Mouse (Mus musculus): ENCODE data around the gene Wrap53.
"Not testable (repeated sequence)": the region's sequence is repeated elsewhere in the genome, so short reads cannot be mapped to it uniquely, and the experiment has no call there.

Gene Wrap53

DNA sequence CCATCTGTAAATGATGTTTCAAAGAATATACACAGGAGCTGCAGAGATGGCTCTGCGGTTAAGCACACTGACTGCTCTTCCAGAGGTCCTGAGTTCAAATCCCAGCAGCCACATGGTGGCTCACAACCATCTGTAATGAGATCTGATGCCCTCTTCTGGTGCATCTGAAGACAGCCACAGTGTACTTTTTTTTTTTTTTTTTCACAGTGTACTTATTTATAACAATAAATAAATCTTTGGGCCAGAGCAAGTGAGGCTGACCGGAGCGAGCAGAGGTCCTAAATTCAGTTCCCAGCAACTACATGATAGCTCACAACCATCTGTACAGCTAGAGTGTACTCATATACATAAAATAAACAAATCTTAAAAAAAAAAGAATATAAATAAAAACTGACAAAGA is 49.8 kb downstream of the Wrap53 start:
- DNase-seq (ENCODE audit: low read depth): not testable (repeated sequence)

DNA sequence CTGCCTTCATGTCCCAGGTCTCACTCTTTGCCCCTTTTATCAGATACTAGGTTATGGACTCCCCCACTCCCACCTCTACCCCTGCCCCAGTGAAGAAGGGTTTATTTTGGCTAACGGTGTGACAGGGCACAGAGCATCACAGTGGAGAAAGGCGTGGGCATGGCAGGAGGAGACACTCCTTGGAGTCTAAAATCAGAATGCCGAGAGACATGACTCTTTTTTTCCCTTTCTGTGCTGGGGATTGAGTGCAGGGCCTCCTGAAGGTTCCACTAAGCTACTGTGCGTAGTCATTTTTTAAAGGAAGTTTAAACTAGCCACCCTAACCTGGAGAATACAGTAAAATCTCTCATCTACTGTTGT is 52.0 kb downstream of the Wrap53 start:
- no peak for DNase-seq (ENCODE audit: low read depth)

DNA sequence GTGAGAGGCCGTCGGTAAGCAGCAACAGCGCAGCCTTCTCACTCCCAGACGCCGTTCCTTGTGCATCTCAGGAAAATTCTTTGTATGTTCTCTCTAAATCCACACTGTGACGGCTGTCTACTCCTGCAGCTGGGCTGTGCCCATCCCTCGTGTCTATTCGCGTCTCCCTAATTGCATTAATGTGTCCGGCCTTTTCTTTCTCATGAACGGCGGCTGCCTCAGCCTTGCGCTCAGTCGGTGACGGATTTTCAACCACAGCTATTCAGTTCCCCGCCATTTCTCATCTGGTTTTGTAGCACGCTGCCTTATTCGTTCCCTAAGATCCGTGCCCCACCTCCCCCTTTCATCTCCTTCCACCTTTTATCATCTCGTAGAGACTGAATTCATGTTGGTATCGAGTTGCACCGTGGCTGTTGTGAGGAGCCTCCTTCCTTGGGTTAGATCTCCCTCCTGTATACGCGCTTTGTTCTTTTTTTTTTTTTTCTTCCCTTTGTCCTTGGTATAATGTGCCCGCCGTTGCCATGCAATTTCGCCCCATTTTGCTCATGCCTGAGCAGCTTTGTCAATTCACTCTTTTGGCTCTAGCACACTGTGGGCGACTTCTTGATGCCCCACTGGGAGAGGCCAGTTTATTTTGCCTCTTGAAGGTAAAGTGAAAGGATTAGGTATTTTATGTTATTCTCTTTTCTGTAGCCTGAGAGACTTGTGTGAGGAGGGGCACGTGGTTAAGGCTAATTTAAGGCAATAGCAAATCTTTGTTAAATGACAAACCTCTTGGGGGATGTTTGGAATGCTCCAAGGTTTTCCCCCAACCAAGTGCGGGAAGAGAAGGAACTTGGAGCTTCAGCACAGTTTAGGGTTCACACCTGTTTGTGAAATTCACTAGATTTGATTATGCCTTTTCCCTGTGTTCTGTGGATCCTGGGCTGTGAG is 52.7 kb downstream of the Wrap53 start:
- DNase-seq (ENCODE audit: low read depth): no peak

DNA sequence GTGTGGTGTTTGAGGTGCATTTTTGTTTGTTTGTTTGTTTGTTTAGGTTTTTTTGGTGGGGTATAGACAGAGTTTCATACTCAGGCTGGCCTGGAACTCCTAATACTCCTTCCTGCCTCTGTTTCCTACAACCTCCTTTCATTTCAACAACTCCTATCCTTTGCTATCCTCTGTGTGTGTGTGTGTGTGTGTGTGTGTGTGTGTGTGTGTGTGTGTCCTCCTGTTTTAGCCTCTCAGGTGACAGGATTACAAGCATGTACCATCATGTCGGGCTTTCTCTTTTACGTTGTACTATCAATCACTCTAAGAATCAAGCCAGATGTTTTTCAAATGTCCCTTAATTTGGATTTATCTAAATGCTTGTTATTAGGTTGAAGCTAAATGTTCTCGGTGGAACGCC is 53.4 kb downstream of the Wrap53 start:
- DNase-seq (ENCODE audit: low read depth): no peak

DNA sequence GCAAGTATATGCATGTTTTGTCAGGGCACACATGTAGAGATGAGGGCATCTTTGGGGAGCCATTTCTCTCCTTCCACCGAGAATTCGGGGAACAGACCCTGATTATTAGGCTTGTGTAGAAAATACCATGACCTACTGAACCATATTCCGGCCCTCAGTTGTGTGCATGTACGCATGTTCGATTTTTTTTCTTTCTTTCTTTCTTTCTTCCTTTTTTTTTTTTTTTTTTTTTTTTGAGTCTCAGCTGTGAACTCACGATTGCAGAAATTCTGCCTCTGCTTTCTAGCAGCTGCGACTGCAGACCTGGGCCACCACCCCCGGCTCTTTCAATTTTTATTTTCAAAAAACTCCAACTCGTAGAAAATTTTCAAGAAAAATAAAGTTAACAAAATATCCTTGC is 54.4 kb downstream of the Wrap53 start:
- no peak for DNase-seq (ENCODE audit: low read depth)

DNA sequence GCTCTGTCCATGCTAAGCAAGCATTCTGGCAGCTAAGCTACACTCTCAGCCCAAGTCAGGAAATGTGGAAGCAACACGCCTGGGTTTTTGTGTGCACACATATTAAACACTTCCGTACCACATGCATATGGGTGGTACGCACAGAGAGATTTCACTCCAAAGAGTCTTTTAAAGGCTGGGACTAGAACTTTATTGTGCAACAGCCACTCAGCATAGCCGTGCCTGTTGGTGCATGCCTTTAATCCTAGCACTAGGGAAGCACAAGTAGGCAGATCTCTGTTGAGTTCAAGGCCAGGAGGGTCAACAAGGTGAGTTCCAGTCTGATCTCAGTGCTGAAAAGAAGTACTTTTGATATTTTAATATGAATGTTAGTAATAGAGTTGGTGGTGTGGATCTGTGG is 56.4 kb downstream of the Wrap53 start:
- DNase-seq (ENCODE audit: low read depth): no peak

DNA sequence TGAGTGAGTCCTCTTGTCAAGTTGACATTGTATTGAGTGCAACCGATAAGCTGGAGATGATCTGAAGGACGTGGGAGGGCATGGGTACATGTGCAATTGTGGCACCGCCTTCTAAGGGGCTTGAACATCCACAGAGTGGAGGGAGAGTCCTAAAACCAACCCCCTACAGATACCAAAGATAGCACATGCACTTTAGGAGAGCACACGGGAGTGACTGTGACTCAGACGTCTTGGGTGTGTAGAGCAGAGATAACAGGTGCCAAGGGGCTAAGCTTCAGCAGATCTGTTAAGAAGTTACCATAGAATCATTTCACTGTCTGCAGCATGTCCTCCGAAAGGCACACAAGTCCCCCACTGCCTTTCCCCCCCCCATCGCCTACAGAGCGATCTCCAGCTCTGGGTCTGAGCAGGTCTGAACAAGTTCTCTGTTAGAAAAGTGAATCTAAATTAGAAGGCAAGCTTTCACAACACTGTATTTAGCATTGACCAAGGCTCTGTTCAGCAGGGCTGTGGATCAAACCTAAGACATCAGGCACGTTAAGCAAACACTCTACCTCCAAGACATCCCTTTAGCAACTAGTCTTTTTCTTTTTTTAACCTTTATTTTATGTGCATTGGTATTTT is 58.4 kb downstream of the Wrap53 start:
- DNase-seq (ENCODE audit: low read depth): no peak

DNA sequence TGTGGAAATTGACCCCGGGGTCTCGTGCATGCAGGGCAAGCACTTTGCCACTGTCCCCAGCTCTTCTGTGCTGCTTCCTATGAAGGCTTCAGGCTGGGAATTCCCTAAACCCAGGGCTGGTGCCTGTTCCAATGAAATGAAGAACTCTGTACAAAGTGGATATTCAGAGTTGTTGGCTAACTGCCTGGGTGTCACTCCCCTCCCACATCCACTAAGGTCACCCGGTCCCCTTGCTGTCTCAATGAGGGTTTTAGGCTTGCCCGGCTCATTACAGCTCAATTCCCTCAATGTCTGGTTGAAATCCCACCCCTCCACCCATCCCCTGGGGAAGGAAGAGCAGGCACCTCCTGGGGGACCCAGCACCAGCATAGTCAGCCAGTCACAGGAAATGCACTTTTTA is 60.1 kb downstream of the Wrap53 start:
- no peak for DNase-seq (ENCODE audit: low read depth)

DNA sequence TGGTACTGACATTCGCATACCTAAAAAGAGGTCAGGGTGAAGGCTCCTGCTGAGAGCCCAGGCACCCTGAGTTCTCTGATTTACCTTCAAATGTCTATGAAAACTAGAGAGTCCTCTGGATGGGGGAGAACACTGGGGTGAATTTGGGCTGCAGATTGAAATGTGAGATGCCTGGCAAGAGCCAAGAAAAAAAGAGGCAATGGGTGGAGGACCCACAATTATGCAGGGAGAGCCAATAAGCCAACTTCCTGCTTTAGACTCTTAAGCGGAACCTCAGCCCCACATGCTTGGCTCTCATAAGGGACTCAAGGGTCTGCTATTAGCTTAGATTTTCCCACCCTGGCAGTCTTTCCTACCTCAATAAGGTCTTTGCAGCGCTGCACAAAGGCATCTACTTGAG is 63.4 kb downstream of the Wrap53 start:
- no peak for DNase-seq (ENCODE audit: low read depth)

DNA sequence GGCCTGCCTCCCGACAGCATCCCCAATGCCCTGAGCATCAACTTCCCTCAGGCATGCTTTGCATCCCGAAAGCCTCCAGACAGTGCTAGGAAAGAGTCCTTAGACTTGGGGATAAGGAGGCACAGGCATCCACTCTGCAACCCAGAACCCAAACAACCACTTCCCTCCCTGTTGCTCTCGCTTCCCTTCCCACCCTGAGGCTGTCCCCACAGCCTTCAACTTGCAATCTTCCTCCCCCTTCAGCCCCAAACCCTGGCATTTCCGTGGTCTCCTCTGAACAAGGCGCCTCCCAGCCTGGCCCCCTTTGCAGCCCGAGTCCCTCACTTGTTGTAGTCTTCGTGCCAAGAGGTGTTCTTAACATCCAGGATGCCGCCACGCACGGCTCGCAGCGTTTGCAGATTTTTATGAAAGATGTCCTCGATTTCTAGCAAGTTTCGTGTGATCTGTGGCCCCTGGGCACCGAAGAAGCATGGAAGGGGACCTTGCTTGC is 63.9 kb downstream of the Wrap53 start:
- DNase-seq (ENCODE audit: low read depth): no peak

DNA sequence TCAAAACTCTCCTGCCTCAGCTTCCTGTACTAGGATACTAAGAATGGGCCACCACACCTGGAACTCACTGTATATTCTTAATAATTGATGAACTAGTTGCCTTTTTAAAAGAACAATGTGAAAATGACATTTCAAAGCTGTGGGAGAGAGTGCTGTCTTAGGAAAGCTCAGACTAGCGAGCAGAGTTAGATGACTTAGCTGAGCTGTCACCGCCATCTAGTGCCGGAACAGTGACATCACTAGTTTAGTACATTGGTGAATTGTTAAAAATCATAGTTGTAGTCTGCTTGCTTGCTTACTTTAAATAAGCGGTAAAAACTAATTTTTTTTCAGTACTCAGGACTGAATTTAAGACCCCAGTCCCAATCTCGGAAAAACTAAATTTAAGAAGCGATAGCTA is 66.2 kb downstream of the Wrap53 start:
- peak; percentile 49 for DNase-seq (ENCODE audit: low read depth)
